Mouse (Mus musculus) bone marrow macrophage, adult 2 months (primary cell): ENCODE data around the gene Smim24.

Source experiments
- CTCF ChIP-seq: IDR thresholded peaks from 2 replicates; pipeline ENCODE4 v1.5.1; 2012; ENCODE audit warnings: low read depth, mild to moderate bottlenecking, low read length, moderate library complexity
- POLR2A ChIP-seq: IDR thresholded peaks from 2 replicates; pipeline ENCODE4 v1.6.1; 2012; ENCODE audit warnings: mild to moderate bottlenecking, low read depth, low read length, borderline replicate concordance

- no peak for TF ChIP-seq CTCF
- TF ChIP-seq POLR2A, result no peak
These were observed 36.4 kb upstream of the Smim24 start for GRCm38 (mm10) chr10:81356352-81356990.
